In genomic region chr5:43074536-43074935, GRCm38 (mm10) we compare ENCODE assay signal across 12 mouse cellular contexts.
"Had no signal": no experiment of that assay in that cellular context is flagged by ENCODE, and none has a peak within 500 bp of the region (broad histone marks: within the 10 kb centered on the region; RNA-seq: fewer than 3 reads in every experiment).

No protein-coding gene starts in this region.

- H3K9ac ChIP-seq: hindbrain, embryonic 15.5 days; limb, embryonic 15.5 days; neural tube, embryonic 15.5 days had no signal

- H3K9me3 ChIP-seq: hindbrain, embryonic 15.5 days; limb, embryonic 15.5 days; neural tube, embryonic 15.5 days had no signal

- ATAC-seq: intestine, embryonic 16.5 days had no signal

- DNase-seq: layer of hippocampus, adult 9-11 months; layer of hippocampus, postnatal 36 days; lung, adult 18-20 months; midbrain, embryonic 14.5 days; right cerebral cortex, adult 18-20 months; thymus, adult 18-20 months; thymus, postnatal 14 days had no signal

- H3K4me3 ChIP-seq: hindbrain, embryonic 15.5 days; limb, embryonic 15.5 days; myocyte; neural tube, embryonic 15.5 days had no signal

- H3K36me3 ChIP-seq: hindbrain, embryonic 15.5 days; limb, embryonic 15.5 days; neural tube, embryonic 15.5 days had no signal

- H3K4me2 ChIP-seq: hindbrain, embryonic 15.5 days; limb, embryonic 15.5 days; neural tube, embryonic 15.5 days had no signal

- H3K4me1 ChIP-seq: hindbrain, embryonic 15.5 days; limb, embryonic 15.5 days; neural tube, embryonic 15.5 days had no signal

- H3K27ac ChIP-seq: hindbrain, embryonic 15.5 days; limb, embryonic 15.5 days; neural tube, embryonic 15.5 days had no signal

- H3K27me3 ChIP-seq: hindbrain, embryonic 15.5 days; limb, embryonic 15.5 days; neural tube, embryonic 15.5 days had no signal
